Mouse (Mus musculus) heart, adult 2 months (tissue): ENCODE data around the gene Rest. TPM values are rescaled to one million over a fixed set of nuclear protein-coding genes. Genes with fewer than 3 reads are reported as not detected.

Source experiments
- DNase-seq, 2 experiments: peaks; one replicate each; pipeline ENCODE4 v3.0.0; 2021
- H3K27ac ChIP-seq: fragments of 200-600 bp; 2 replicates; pipeline ENCODE4 v1.8.1; 2022
- H3K27me3 ChIP-seq: fragments of 200-500 bp; 2 replicates; pipeline ENCODE4 v1.6.1; 2012; ENCODE audit warnings: mild to moderate bottlenecking, low read length, inconsistent platforms, mixed read lengths; ENCODE audit not compliant: control insufficient read depth, insufficient read depth
- H3K36me3 ChIP-seq: fragments of 200-500 bp; 2 replicates; pipeline ENCODE4 v1.6.1; 2012; ENCODE audit warnings: low read length, inconsistent platforms; ENCODE audit not compliant: control insufficient read depth, insufficient read depth
- H3K4me1 ChIP-seq: fragments of 200-500 bp; 2 replicates; pipeline ENCODE4 v1.6.1; 2011; ENCODE audit warnings: low read length; ENCODE audit not compliant: control insufficient read depth, insufficient read depth
- H3K4me3 ChIP-seq: fragments of 200-600 bp; 2 replicates; pipeline ENCODE4 v1.8.1; 2022
- H3K79me2 ChIP-seq: fragments of 200-500 bp; replicated peaks from 2 replicates; pipeline ENCODE4 v1.6.1; 2012; ENCODE audit warnings: mild to moderate bottlenecking, inconsistent platforms, low read length, moderate library complexity, mixed read lengths; ENCODE audit not compliant: control insufficient read depth, insufficient read depth
- H3K9ac ChIP-seq: fragments of 200-500 bp; 2 replicates; pipeline ENCODE4 v1.6.1; 2012; ENCODE audit warnings: low read depth, mild to moderate bottlenecking, control low read depth, inconsistent platforms, low read length, mixed read lengths
- CTCF ChIP-seq: fragments of 200-600 bp; IDR thresholded peaks from 2 replicates; pipeline ENCODE4 v1.8.1; 2022; ENCODE audit warnings: antibody characterized with exemption, mild to moderate bottlenecking, moderate library complexity
- EP300 ChIP-seq: fragments of 200-500 bp; IDR thresholded peaks from 2 replicates; pipeline ENCODE4 v1.6.1; 2011; ENCODE audit warnings: low read depth, low read length, control low read depth; ENCODE audit not compliant: insufficient read depth
- POLR2A ChIP-seq: fragments of 200-500 bp; IDR thresholded peaks from 2 replicates; pipeline ENCODE4 v1.6.1; 2011; ENCODE audit warnings: mild to moderate bottlenecking, low read depth, low read length, control low read depth; ENCODE audit not compliant: insufficient read depth
- WGBS: fragments of 180-500 bp; shearing (Covaris S2); methylation state at CpG from one replicate; pipeline ENCODE4 v1.1.7; 2018; 5-methylcytosine and 5-hydroxymethylcytosine counted together
- intact Hi-C: fragments of 180-260 bp; cut with DNase I; formaldehyde crosslinking; loops from one replicate; pipeline ENCODE4 v1.15.1; 2025
- polyA plus RNA-seq: library from polyadenylated mRNA; depleted of rRNA; stranded (reverse); fragments of >200 nt; gene quantifications from 2 replicates; pipeline ENCODE4 v1.2.3, GENCODE M21; 2012
- total RNA-seq, 2 experiments: library from RNA; stranded (reverse); gene quantifications; 2 replicates each; pipeline ENCODE4 v1.2.3; 2021

Gene Rest
- total and polyA plus RNA-seq, 3 experiments: 3.7 to 13.2 (median 12.8) TPM

- Histone ChIP-seq H3K79me2 (no peaks in the 10 kb centered on the region), H3K36me3 (no peaks in the 10 kb centered on the region), H3K9ac (no peak overlapping the region), H3K27me3 (no peaks in the 10 kb centered on the region), H3K27ac (no peak overlapping the region), H3K4me1 (no peaks in the 10 kb centered on the region; the same call in 1 of the 2 replicates), H3K4me3 (no peak overlapping the region)
- 90% methylated on average over 2 of the region's 2 CpGs for WGBS
- TF ChIP-seq CTCF: peak; percentile 14
- TF ChIP-seq EP300: no peak
- no peak for DNase-seq
- intact Hi-C loops: no loop called here
Observed at GRCm38 (mm10) chr5:77290606-77291005, 25.3 kb downstream of the Rest start.

- H3K27me3 ChIP-seq: no peaks in the 10 kb centered on the region
- DNase-seq: no peak
- no peaks in the 10 kb centered on the region for H3K4me1 ChIP-seq
- no peak overlapping the region for H3K9ac ChIP-seq
- no peak overlapping the region for H3K4me3 ChIP-seq
- TF ChIP-seq CTCF (no peak), EP300 (no peak), POLR2A (no peak)
- no peaks in the 10 kb centered on the region for H3K36me3 ChIP-seq
- WGBS: 89% methylated on average over 7 of the region's 7 CpGs
- intact Hi-C loops: no loop called here
- H3K27ac ChIP-seq: no peak overlapping the region
- H3K79me2 ChIP-seq: no peaks in the 10 kb centered on the region
Observed at GRCm38 (mm10) chr5:77292803-77293522, 27.7 kb downstream of the Rest start.

GRCm38 (mm10) chr5:77299486-77299885 lies 34.2 kb downstream of the Rest start:
- Histone ChIP-seq H3K27ac (no peak overlapping the region), H3K4me3 (no peak overlapping the region), H3K27me3 (no peaks in the 10 kb centered on the region), H3K36me3 (no peaks in the 10 kb centered on the region), H3K79me2 (no peaks in the 10 kb centered on the region), H3K4me1 (no peaks in the 10 kb centered on the region), H3K9ac (no peak overlapping the region)
- WGBS: 77% methylated on average over 2 of the region's 2 CpGs
- no peak for DNase-seq
- intact Hi-C loops: no loop called here
- TF ChIP-seq EP300: no peak
- no peak for TF ChIP-seq CTCF
- no peak for TF ChIP-seq POLR2A

GRCm38 (mm10) chr5:77301296-77301903 lies 36.1 kb downstream of the Rest start:
- no peak overlapping the region for H3K9ac ChIP-seq
- TF ChIP-seq EP300: no peak
- no peak for TF ChIP-seq CTCF
- no peak for TF ChIP-seq POLR2A
- H3K4me3 ChIP-seq: no peak overlapping the region
- 79% methylated on average over 6 of the region's 6 CpGs for WGBS
- H3K27ac ChIP-seq: no peak overlapping the region
- intact Hi-C loops: no loop called here
- no peaks in the 10 kb centered on the region for H3K79me2 ChIP-seq
- H3K4me1 ChIP-seq: no peaks in the 10 kb centered on the region
- H3K27me3 ChIP-seq: no peaks in the 10 kb centered on the region
- no peaks in the 10 kb centered on the region for H3K36me3 ChIP-seq
- no peak for DNase-seq

GRCm38 (mm10) chr5:77307821-77308553 lies 42.7 kb downstream of the Rest start:
- H3K27me3 ChIP-seq: no peaks in the 10 kb centered on the region
- no peak overlapping the region for H3K27ac ChIP-seq
- 84% methylated on average over 5 of the region's 5 CpGs for WGBS
- H3K36me3 ChIP-seq: peaks cover 5% of the 10 kb centered on the region
- intact Hi-C loops: no loop called here
- H3K4me1 ChIP-seq: peaks cover 8% of the 10 kb centered on the region
- peaks cover 1% of the 10 kb centered on the region; the same call in 1 of the 2 replicates for H3K79me2 ChIP-seq
- TF ChIP-seq EP300: no peak
- no peak for TF ChIP-seq POLR2A
- no peak for TF ChIP-seq CTCF
- no peak overlapping the region for H3K9ac ChIP-seq
- no peak for DNase-seq
- no peak overlapping the region for H3K4me3 ChIP-seq
